Mouse (Mus musculus) right cerebral cortex, postnatal 4 days (tissue): ENCODE measurements around the gene Cdyl2.

Source experiments
- DNase-seq: peaks from one replicate; pipeline ENCODE4 v3.0.0-alpha.2; 2022

The Cdyl2 gene

DNA sequence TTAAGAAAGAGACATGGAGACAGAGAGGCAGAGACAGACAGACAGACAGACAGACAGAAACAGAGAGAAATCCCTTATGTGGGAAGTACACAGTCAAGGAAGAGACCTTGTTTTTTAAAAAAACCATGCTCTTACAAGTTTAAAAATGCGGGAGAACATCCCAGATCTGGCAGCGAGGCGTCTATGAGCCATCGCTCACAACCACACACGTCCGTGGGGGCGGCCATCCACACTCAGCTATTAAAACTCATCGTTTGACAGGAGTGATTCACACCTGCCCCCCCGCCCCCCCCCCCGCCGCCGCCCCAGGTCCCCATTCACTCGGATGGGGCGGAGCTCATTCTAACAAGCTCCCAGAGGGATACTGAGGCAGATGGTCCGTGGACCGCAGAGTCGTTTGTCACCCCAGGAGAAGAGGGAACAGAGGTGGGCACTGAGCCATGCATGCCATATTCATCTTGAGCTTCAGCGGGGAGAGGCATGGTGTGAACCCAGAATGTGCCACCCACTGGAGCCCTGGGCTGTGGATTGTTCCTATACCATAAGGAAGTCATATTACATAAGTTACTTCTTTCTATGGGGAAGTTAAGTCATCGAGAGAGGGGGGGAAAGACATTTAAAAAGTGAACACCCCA lies 113.0 kb downstream of the Cdyl2 start:
- no peak for DNase-seq

GRCm38 (mm10) chr8:116619221-116619620 lies 113.6 kb downstream of the Cdyl2 start:
- no peak for DNase-seq

GRCm38 (mm10) chr8:116618797-116619196 lies 114.0 kb downstream of the Cdyl2 start:
- DNase-seq = no peak

DNA sequence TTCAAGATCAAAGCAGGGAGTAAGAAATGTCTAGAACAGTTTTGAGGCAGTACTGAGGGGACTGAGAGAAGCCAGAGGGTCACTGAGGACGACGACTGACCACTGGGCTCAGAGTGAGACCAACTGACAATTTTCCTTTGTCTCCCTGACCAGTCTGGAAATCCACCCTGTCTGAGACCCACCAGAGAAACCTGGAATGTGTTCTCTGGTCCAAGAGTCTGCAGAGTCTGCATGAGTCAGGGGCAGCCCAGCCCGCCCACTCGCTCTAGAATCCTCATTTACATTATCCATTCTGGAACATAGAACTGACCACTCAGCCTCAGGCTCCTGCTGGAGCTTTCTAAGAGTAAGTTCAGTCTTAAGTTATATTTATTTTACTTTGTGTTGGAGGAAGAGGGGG lies 114.9 kb downstream of the Cdyl2 start:
- DNase-seq = no peak

DNA sequence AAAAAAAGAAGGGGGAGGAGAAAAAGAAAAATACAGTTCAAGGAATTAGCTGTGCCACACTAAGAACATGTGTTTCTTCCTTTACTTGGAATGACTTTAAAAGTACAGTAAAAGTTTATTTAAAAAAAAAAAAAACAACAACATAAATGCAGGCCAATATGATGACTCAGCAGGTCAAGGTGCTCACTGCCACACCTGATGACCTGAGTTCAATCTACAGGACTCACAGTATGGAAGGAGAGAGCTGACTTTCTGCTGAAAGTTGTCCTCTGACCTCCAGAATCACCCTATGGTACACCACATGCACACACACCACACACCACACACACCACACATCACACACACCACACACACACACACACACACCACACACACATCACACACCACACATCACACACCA lies 116.4 kb downstream of the Cdyl2 start:
- DNase-seq = no peak

DNA sequence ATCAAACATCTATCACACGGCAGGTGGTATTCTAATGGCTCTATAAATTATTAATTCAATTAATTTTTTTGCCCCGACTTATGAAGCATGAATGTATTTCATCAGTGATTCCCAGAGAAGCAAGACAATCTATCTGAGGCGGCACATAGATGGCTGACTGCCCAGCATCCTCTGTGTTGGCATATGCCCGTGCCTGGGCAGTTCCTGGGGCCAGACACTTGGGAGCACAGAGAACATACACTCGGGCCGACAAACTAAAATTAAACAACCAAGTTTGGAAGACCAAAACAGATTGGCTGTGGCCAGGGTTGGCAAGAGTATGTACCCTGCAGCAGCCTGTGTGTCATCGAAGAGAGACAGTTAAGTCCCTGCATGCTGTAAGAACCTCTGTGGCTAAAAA lies 117.9 kb downstream of the Cdyl2 start:
- DNase-seq = no peak

GRCm38 (mm10) chr8:116606171-116606570 lies 126.6 kb downstream of the Cdyl2 start:
- DNase-seq = no peak

DNA sequence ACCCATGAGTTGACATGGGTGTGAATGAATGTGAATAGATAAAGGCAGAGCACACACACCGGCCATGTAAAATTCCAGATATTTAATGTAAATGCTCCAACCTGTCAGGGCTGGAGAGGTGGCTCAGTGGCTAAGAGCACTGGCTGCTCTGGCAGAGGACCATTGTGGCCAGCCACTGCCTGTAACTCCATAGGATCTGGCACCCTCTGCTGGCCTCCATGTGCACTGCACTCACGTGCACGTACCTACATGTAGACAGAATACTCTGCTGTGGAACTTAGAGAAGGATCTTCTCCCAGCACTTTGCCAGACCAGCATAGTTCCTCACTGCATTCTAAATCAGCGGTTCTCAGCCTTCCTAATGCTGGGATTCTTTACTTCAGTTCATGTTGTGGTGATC lies 130.0 kb downstream of the Cdyl2 start:
- DNase-seq = no peak

DNA sequence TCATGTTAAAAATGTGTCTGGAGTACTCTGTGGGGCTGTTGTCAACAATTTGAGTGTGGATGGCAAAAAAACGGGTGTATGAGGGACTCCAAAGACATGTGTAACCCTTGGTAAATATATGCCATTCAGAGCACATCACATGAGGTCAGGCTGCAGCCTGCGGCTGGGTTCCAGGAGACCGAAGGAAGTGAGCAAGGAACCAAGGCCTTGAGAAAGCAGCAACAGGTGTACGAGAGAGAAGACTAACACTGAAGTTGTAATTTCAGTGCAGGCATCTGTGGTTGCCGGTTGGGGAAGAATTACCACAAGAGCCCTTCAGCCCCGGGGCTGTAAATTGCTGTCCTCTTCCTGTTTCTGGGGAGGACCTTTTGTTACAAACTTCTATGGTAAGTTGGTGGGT lies 133.1 kb downstream of the Cdyl2 start:
- DNase-seq = no peak

GRCm38 (mm10) chr8:116591226-116591625 lies 141.6 kb downstream of the Cdyl2 start:
- no peak for DNase-seq

- no peak for DNase-seq
These were observed 142.2 kb downstream of the Cdyl2 start for GRCm38 (mm10) chr8:116590546-116590945.

DNA sequence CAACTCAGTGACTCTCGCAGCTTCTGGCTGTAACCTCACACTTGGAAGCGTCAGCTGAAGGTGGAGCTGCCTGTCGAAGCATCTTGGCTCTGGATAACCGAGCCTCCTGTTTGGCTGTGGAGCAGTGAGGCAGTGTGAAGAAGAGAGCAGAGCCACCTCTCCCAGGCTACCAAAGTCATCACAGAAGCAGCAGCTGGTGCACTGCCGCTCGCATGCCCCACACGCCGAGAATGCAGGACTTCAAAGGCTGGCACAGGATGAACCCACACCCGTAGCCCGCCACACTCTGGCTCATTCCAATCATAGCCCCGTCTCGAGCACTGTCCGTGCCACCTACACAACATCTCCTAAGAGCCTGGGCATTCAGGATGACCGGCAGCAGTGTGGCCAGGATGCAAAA lies 142.7 kb downstream of the Cdyl2 start:
- DNase-seq = no peak

- DNase-seq = no peak
These were observed 144.9 kb downstream of the Cdyl2 start for GRCm38 (mm10) chr8:116587616-116588468.

- no peak for DNase-seq
These were observed 151.3 kb downstream of the Cdyl2 start for GRCm38 (mm10) chr8:116581318-116582019.

DNA sequence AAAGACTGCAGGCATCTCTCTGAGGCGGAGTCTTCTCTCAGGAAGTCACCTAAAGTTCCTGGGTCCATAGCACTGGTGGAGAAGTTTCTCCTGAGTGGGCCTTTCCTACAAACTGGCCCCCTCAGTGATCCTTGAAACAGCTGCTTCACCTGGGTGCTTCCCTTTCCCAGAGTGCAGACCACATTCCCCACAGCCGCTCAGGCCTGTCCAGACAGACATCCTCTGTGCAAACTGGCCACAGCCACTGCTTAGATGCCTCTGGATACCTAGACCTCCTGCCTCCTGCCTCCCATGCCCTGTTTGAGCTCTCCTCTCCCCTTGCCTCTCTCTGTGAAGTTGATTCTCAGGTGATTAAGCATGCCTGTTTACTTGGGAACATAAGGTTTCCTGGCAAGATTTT lies 156.1 kb downstream of the Cdyl2 start:
- no peak for DNase-seq

- no peak for DNase-seq
These were observed 159.7 kb downstream of the Cdyl2 start for GRCm38 (mm10) chr8:116573085-116573484.

DNA sequence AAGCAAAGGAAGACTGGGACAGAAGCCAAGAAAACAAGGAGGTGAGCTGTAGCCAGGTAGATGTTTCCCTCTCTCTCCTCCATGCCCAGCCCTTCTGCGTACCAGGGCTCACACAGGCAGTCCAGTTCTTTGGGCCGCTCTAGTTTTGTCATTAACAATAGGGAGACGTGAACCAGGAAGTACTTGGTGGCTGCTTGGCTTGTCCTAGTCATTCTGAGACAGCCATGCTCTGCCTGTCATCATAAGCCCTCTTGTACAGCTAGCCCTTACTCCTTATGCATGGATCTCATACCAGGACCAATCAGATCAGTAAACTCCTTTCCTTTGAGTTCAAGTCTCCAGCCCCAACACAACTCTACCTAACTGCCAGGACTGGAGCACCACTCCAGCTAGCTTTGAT lies 180.0 kb downstream of the Cdyl2 start:
- no peak for DNase-seq

DNA sequence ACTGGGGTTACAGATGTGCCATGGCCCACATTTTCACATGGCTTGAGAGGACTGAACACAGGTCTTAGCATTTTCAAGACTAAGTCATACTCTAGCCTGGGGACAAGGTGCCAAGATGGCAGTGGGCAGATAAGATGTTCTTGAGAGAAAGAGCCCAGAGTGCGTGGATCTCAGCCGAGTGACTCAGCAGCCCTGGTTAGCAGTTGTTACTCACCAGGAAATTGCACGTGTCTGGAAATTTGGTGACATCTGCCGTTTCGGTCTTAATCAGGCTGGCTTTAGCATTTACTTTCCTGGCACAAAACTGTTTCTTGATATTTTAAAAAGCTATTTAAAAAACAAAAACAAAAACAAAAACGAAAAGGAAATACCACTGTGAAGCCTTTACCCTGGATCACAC lies 180.5 kb downstream of the Cdyl2 start:
- no peak for DNase-seq

DNA sequence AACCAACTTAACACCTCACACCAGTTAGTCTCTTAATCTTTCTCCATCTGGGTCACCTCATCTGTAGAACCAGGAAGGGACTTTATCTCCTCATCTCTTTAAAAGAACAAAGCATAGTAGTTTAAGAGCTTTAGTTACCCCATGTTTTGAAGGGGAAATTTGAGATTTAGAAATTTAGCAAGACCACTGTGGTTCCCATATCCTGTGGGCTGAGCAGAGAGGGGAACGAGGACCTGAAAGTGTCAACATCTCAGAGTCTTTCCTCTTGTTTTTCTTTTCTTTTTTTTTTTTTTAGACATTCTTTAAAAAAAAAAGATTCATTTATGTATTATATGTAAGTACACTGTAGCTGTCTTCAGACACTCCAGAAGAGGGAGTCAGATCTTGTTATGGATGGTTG lies 189.4 kb downstream of the Cdyl2 start:
- DNase-seq = no peak

- DNase-seq = no peak
These were observed 189.9 kb downstream of the Cdyl2 start for GRCm38 (mm10) chr8:116542842-116543241.

GRCm38 (mm10) chr8:116540136-116540535 lies 192.7 kb downstream of the Cdyl2 start:
- no peak for DNase-seq

- no peak for DNase-seq
These were observed 194.0 kb downstream of the Cdyl2 start for GRCm38 (mm10) chr8:116538763-116539162.

DNA sequence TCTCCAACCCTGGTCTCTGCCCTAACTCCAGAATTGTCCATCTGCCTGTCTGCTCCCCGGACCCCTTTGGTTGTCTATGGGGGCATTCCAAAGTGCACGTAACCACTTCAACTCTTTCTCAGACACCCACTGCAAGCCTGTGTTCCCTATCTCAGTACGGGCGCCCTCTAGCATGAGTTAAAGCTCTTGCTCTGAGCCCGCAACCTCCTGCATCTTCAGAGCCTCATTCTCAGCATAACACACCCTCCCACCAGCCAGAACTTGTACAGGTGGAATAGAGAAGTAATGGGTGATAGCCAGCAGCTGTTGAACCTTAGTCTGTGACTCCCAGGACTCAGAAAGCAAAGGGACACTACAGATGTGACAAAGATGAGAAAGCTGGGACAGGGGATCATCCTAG lies 196.0 kb downstream of the Cdyl2 start:
- DNase-seq = no peak

DNA sequence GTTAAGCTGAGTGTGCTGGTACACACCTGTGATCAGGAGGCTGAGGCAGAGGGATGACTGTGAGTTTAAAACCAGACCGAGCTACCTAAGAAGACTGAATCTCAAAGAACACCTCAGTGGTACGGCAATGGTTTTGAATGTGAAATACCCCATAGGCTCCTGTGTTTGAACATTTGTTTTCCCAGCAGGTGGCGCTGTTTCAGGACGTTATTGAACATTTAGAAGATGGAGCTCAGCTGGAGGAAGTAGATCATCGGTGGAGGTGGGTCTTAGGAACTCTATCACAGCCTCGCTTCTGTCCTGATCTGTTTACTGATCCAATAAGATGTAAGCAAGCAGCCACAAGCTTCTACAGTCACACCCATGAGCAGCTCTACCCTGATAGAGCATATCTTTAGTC lies 199.7 kb downstream of the Cdyl2 start:
- DNase-seq = no peak
